Mouse (Mus musculus): ENCODE results near the gene Vmn2r118.

DNA sequence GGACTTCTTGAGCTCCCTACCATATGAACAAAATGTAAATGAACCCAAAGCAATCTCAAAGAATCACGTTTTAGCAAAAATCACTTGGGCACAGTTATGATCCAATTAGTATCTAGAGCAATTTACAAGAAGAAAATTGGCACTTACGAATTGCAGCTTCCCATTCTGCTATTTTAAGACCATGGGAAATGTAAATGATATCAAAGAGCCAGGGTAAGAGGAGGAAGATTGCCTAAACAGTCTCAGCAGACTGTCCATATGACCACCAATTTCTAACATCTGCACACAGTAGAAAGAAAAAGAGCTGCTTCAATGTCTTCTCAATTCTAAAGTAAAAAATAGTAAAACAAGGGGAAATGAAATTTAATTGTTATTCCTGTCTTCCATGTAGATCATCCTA is 63.2 kb downstream of the Vmn2r118 start:
- TF ChIP-seq EP300 (IDR thresholded peaks at IDR 0.05) (no peak), CTCF (IDR thresholded peaks at IDR 0.05) (no peak)
